Mouse (Mus musculus) gastrocnemius, postnatal 4 days (tissue): ENCODE data around the gene Sipa1. TPM values are rescaled to one million over a fixed set of nuclear protein-coding genes. Genes with fewer than 3 reads are reported as not detected.

ENCODE experiments used
- DNase-seq, 2 experiments: peaks; one replicate each; pipeline ENCODE4 v3.0.0; 2021 to 2022; ENCODE audit warnings: low spot score in 2 of 2, mixed read lengths in 2 of 2
- long read RNA-seq, 2 experiments: library from polyadenylated mRNA; stranded (forward); transcript quantifications; one replicate each; pipeline ENCODE4 v2.0.0; 2021
- total RNA-seq, 2 experiments: library from RNA; stranded (reverse); gene quantifications; 2 replicates each; pipeline ENCODE4 v1.2.3; 2021

The Sipa1 gene
- total RNA-seq, result 10 to 100 TPM; 47.7 to 52.2 TPM
- long read RNA-seq, experiment 1, transcript Sipa1-204 (16 exons, 3,583 nt), result major isoform, 9 of 69 reads
- long read RNA-seq, experiment 1, transcript Sipa1-203 (17 exons, 3,584 nt), result major isoform, 9 of 69 reads
- long read RNA-seq, experiment 1, transcript Sipa1-201 (18 exons, 3,812 nt), result minor isoform, 5 of 69 reads
- long read RNA-seq, experiment 1, partial matches to known transcripts, result 20 of 69 reads
- long read RNA-seq, experiment 1, other reads (novel, unspliced or antisense), result 24 of 69 reads
- long read RNA-seq, experiment 2, transcript Sipa1-203 (17 exons, 3,584 nt), result major isoform, 20 of 111 reads
- long read RNA-seq, experiment 2, transcript Sipa1-204 (16 exons, 3,583 nt), result minor isoform, 14 of 111 reads
- long read RNA-seq, experiment 2, transcript Sipa1-201 (18 exons, 3,812 nt), result minor isoform, 5 of 111 reads
- long read RNA-seq, experiment 2, partial matches to known transcripts, result 23 of 111 reads
- long read RNA-seq, experiment 2, other reads (novel, unspliced or antisense), result 45 of 111 reads

- peak; percentile 89 to 93 for DNase-seq
Observed at GRCm38 (mm10) chr19:5662981-5663913, at the start of gene Sipa1. Sipa1 (minus strand) TSS chr19:5663707.

- no peak for DNase-seq
Observed at GRCm38 (mm10) chr19:5713255-5713654, 49.7 kb upstream of the Sipa1 start.

GRCm38 (mm10) chr19:5711907-5712460, 48.5 kb upstream of the Sipa1 start:
- DNase-seq, result no peak

- peak; percentile 62 to 75 for DNase-seq
Observed at GRCm38 (mm10) chr19:5711218-5711617, 47.7 kb upstream of the Sipa1 start.

GRCm38 (mm10) chr19:5710581-5710980, 47.1 kb upstream of the Sipa1 start:
- DNase-seq, result no peak

- DNase-seq, result no peak
Observed at GRCm38 (mm10) chr19:5710068-5710467, 46.6 kb upstream of the Sipa1 start.

- peak in 1 of 2 experiments; percentile 71 for DNase-seq
Observed at GRCm38 (mm10) chr19:5704801-5705571, 41.5 kb upstream of the Sipa1 start.

GRCm38 (mm10) chr19:5704163-5704800, 40.8 kb upstream of the Sipa1 start, which contains the start of gene Kcnk7:
Kcnk7 (plus strand) TSS chr19:5704367.
- DNase-seq, result no peak

GRCm38 (mm10) chr19:5695849-5696462, 32.4 kb upstream of the Sipa1 start:
- DNase-seq, result no peak

GRCm38 (mm10) chr19:5693801-5694200, 30.3 kb upstream of the Sipa1 start:
- no peak for DNase-seq

- DNase-seq, result no peak
Observed at GRCm38 (mm10) chr19:5692913-5693396, 29.4 kb upstream of the Sipa1 start.

- DNase-seq, result no peak
Observed at GRCm38 (mm10) chr19:5692086-5692912, 28.8 kb upstream of the Sipa1 start.

GRCm38 (mm10) chr19:5691601-5692000, 28.1 kb upstream of the Sipa1 start:
- no peak for DNase-seq

- DNase-seq, result no peak
Observed at GRCm38 (mm10) chr19:5690343-5690735, 26.8 kb upstream of the Sipa1 start.

- peak; percentile 71 to 87 for DNase-seq
Observed at GRCm38 (mm10) chr19:5689565-5690342, 26.2 kb upstream of the Sipa1 start.

- no peak for DNase-seq
Observed at GRCm38 (mm10) chr19:5689088-5689428, 25.6 kb upstream of the Sipa1 start.

- DNase-seq, result peak; percentile 92 to 96
Observed at GRCm38 (mm10) chr19:5688200-5689087, 24.9 kb upstream of the Sipa1 start, which contains the start of the genes Map3k11 and Pcnx3. Map3k11 (plus strand) TSS chr19:5688742. Pcnx3 (minus strand) TSS chr19:5688908.
